Mouse (Mus musculus) G1E (cell line): Measurements from ENCODE around the gene Marc1.

Experiments used
- CTCF ChIP-seq: IDR thresholded peaks from 2 replicates; pipeline ENCODE4 v1.5.1; 2012; ENCODE audit warnings: low read depth, low read length, inconsistent platforms, mixed read lengths
- GATA1 ChIP-seq: IDR thresholded peaks from 2 replicates; pipeline ENCODE4 v1.6.1; 2012; ENCODE audit warnings: borderline replicate concordance, low read length, inconsistent platforms, mixed read lengths
- TAL1 ChIP-seq: conservative IDR thresholded peaks from 2 replicates; pipeline ENCODE4 v1.6.1; 2012; ENCODE audit warnings: low read depth, low read length, inconsistent platforms, mixed read lengths

- TF ChIP-seq GATA1 (no peak), TAL1 (no peak), CTCF (peak; percentile 53)
These were observed 21.1 kb upstream of the Marc1 start for GRCm38 (mm10) chr1:184832211-184832610.
